Mouse (Mus musculus): ENCODE results near the gene Cracr2a.
"Not testable (repeated sequence)": the region's sequence is repeated elsewhere in the genome, so short reads cannot be mapped to it uniquely, and the experiment has no call there.

Cracr2a gene

DNA sequence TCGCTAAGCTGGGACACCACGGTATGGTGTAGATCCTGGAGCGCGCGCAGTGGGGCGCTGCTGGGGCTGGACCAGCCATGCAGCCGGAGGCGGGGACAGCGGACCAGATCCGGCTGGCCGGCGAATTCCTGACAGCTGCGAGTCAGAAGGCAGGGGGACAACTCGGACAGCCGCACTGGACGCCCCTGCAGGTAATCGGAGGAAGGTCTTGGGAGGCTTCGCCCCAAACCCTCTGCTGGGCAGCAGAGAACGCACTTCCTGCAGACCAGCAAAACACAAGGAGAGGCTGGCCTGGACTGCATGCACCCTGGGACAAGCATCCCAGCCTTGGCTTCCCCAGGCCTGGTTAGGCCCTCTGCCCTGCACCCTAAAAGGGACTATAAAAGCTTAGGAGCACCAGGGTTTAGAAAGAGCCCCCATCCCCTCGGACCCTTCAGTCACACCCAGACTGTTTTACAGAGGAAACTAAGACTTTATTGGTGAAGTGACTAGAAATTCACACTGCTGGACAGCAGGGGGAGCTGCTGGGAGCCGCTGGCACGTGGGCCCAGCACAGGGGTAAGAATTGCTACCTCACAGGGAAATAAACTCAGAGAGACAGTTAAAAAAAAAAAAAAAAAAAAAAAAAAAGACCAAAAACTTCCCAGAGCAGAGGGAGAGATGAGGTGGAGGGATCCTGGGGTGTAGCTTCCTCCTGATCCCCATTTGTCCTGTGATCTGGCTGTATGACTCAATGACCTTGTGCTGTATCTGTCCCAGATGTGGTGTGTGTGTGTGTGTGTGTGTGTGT, at the start of gene Cracr2a:
TSS of gene Cracr2a (plus strand) at position 108 of the 790 bp plus-strand sequence.
- peak; percentile 52 for DNase-seq (ENCODE audit: low spot score)

DNA sequence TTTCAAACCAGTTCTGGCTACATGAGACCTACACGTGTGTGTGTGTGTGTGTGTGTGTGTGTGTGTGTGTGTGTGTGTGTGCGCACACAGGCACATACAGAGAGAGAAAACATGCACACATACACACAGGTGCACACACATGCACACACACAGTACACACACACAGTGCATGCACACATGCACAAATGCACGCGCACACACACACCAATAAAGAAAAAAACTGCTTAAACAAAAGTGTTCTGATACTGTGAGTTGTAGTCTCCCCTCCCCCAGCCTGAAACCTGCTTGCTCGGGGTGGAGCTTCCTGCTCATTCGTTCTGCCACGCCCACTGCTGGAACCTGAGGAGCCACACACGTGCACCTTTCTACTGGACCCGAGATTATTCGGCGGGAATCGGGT, 47.4 kb upstream of the Cracr2a start:
- DNase-seq (ENCODE audit: low spot score), result not testable (repeated sequence)

DNA sequence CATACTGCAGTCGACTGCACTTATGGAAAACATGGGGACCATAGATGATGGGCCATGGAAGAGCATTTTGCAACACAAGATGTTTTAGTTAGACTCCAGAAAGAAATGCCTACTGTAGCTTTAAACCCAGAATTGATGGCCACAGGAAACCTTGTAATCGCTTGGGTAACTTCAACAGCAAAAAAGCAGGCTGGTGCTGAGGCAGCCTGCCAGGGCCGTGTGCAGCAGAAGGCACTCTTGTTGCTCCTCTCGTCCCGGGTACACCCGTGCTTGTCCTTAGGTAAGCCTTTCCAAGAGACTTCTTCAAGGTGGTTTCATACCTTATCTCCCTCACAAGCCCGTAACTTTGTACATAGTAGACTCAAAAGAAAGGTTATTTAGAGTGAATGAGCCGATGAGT, 40.0 kb upstream of the Cracr2a start:
- no peak for DNase-seq (ENCODE audit: low spot score)

- no peak for DNase-seq (ENCODE audit: low spot score)
These were observed 38.8 kb upstream of the Cracr2a start for GRCm38 (mm10) chr6:127522326-127522725.

- DNase-seq (ENCODE audit: low spot score), result no peak
These were observed 36.7 kb upstream of the Cracr2a start for GRCm38 (mm10) chr6:127524442-127524841.

GRCm38 (mm10) chr6:127528625-127529024, 32.5 kb upstream of the Cracr2a start:
- DNase-seq (ENCODE audit: low spot score), result no peak

GRCm38 (mm10) chr6:127529451-127529850, 31.7 kb upstream of the Cracr2a start:
- DNase-seq (ENCODE audit: low spot score), result peak; percentile 36

DNA sequence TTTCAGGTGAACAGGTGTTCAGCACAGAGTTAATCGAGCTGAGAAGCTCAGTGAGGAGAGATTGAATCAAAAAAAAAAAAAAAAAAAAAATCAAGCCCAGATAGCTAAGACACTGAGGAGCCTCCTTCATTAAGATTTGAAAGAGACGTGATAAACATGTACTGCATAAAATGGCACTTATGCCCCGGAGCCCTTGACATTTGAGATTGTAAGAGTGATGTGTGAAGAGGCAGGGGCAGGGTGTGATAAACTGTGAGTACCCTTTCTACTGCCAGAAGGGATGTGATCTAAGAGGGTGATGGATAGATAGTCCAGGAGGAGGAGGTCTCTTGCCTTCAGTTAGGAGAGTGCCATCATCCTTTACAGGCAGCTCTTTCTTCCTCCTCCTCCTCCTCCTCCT, 30.9 kb upstream of the Cracr2a start:
- no peak for DNase-seq (ENCODE audit: low spot score)

GRCm38 (mm10) chr6:127531412-127532205, 29.5 kb upstream of the Cracr2a start:
- no peak for DNase-seq (ENCODE audit: low spot score)

- no peak for DNase-seq (ENCODE audit: low spot score)
These were observed 28.8 kb upstream of the Cracr2a start for GRCm38 (mm10) chr6:127532304-127532703.

- DNase-seq (ENCODE audit: low spot score), result no peak
These were observed 27.4 kb upstream of the Cracr2a start for GRCm38 (mm10) chr6:127533766-127534165.

- DNase-seq (ENCODE audit: low spot score), result no peak
These were observed 24.1 kb upstream of the Cracr2a start for GRCm38 (mm10) chr6:127537035-127537434.

DNA sequence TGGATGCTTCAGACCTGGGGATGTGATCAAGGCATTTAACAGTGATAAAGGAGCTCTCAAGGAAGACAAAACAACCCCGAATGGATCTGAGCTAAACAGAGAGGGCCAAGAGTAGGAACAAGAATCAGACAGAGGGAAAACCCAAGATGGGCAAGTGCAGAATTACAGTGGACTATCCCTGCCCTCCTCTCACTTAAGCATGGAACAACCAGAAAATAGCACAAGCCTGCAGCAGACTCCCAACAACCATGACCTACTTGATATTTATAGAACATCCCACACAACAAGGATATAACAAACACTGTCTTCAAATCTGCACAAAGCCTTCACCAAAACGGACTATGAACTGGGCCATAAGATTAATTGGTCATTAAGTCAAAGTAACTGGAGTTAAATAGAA, 23.0 kb upstream of the Cracr2a start:
- no peak for DNase-seq (ENCODE audit: low spot score)

- DNase-seq (ENCODE audit: low spot score), result no peak
These were observed 21.9 kb upstream of the Cracr2a start for GRCm38 (mm10) chr6:127539226-127539625.

DNA sequence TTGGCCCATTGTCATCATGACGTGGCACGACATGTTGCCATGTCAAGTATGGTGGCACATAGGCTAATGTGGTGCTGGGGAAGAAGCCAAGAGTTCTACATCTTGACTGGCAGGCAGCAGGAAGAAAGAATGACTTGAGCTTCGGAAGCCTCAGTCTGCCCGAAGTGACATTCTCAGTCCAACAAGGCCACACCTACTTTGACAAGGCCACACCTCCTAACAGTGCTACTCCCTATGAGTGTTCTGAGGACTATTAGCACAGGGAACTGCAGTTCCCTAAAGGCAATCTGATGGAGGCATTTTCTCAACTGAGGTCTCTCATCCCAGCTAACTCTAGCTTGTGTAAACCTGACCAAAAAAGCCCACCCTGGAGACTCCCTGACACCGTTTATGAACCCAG, 21.5 kb upstream of the Cracr2a start:
- DNase-seq (ENCODE audit: low spot score), result no peak

DNA sequence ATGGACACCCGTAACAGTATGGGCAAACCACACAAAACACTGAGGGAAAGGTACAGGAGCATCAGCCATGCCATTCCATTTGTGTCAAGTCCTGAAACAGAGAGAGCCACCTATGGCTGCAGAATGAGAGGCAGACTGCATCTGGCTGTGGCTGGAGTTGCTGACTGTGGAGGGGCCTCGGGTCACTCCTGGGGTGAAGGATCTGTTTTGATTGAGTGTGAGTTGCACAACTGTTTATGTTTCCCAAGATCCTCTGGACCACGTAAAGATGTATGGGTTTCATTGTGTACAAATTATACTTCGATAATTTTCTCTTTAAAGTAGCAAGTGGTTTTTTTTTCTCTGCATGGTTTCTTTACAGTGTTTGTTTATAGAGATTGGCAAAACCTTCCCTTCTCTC, 20.6 kb upstream of the Cracr2a start:
- no peak for DNase-seq (ENCODE audit: low spot score)

DNA sequence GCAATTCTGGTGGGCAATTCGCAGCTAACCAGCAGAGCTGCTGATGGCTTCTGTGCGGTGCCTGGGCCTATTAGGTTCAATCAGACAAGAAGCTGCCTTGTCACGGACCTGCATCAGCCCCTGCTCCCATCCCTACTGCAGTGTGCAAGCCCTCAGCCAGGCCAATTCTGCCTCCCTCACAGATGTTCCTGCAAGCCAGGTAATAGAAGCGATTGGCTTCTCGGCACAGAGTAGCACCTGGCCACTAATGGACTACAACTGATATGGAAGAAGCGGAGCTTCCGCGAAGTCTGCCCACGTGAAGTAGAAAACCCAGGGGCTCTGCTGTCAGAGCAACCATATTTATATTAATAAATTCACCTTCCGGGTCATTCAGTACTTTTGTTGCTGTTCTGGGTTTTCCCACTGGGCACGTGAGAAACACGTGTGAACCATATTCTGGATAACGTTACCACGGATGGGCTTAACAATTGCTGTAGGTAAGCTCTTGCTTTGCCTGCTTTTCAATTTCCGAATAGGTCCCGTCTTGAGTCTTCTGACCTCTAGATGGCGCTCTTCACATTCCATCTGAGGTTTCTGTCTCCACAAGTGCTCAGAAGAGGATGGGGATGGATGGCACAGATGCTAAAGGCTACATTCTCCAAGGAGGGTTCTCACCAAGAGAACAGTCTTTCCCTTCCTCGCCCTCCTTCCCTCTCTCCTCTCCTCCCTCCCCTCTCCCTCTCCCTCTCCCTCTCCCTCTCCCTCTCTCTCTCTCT, 19.3 kb upstream of the Cracr2a start:
- no peak for DNase-seq (ENCODE audit: low spot score)

GRCm38 (mm10) chr6:127546676-127547075, 14.5 kb upstream of the Cracr2a start:
- DNase-seq (ENCODE audit: low spot score), result peak; percentile 36

GRCm38 (mm10) chr6:127552940-127553339, 8.2 kb upstream of the Cracr2a start:
- no peak for DNase-seq (ENCODE audit: low spot score)

- no peak for DNase-seq (ENCODE audit: low spot score)
These were observed 5.6 kb upstream of the Cracr2a start for GRCm38 (mm10) chr6:127555553-127555952.

- DNase-seq (ENCODE audit: low spot score), result no peak
These were observed 287 bp upstream of the Cracr2a start for GRCm38 (mm10) chr6:127560872-127561230.

GRCm38 (mm10) chr6:127563511-127563910, 2.4 kb downstream of the Cracr2a start:
- no peak for DNase-seq (ENCODE audit: low spot score)
